Mouse (Mus musculus): ENCODE measurements around the gene Nek3.

DNA sequence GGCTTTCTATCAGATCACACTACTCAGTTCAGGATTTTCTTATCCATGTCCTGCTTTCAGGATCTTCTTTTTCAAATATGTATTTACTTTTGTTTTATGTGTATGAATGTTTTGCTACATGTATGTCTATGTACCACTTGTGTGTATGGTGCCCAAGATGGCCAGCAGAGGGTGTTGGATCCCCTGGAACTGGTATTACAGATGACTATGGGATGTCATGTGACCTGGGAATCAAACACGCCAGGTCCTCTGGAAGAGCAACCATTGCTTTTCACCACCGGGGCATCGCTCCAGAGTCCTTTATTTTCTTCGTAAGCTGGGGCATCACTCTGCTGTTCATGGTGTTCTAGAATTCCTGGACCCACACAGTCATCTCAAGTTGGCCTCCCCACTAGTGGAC is 77.0 kb downstream of the Nek3 start:
- TF ChIP-seq TAL1 (conservative IDR thresholded peaks at IDR 0.05; ENCODE audit: low read depth, low read length) (no peak), CTCF (IDR thresholded peaks at IDR 0.05; ENCODE audit: low read depth, low read length) (no peak)
